Mouse (Mus musculus): ENCODE data around the gene Dnajb8. TPM values are rescaled to one million over a fixed set of nuclear protein-coding genes. Genes with fewer than 3 reads are reported as not detected.

Gene Dnajb8
- polyA plus RNA-seq, 1 experiment from 2014 or later, result not detected

- no peak for DNase-seq (ENCODE audit: low spot score)
Observed at GRCm38 (mm10) chr6:88278141-88278540, 56.1 kb downstream of the Dnajb8 start.

- no peak for DNase-seq (ENCODE audit: low spot score)
Observed at GRCm38 (mm10) chr6:88290129-88290766, 68.2 kb downstream of the Dnajb8 start.

GRCm38 (mm10) chr6:88292274-88292909 lies 70.3 kb downstream of the Dnajb8 start:
- DNase-seq (ENCODE audit: low spot score), result no peak

- no peak for DNase-seq (ENCODE audit: low spot score)
Observed at GRCm38 (mm10) chr6:88299491-88299890, 77.4 kb downstream of the Dnajb8 start.

GRCm38 (mm10) chr6:88301234-88301633 lies 79.2 kb downstream of the Dnajb8 start:
- DNase-seq (ENCODE audit: low spot score), result no peak

Other genes starting within 250 kb of the Dnajb8 start
- gene H1fx, start 240.6 kb upstream of the Dnajb8 start, polyA plus RNA-seq (2015; fragmentation: Nextera tagmentation; extraction: Ambion mirVana), result 15.7 and 26.5 TPM in 2 replicates
- 194 and 223 TPM in 2 replicates for gene Rab7, start 177.0 kb upstream of the Dnajb8 start, polyA plus RNA-seq (2015; fragmentation: Nextera tagmentation; extraction: Ambion mirVana)
- gene Rpn1, start 137.8 kb upstream of the Dnajb8 start, polyA plus RNA-seq (2015; fragmentation: Nextera tagmentation; extraction: Ambion mirVana), result 177 and 200 TPM in 2 replicates
- gene Gata2, start 28.4 kb upstream of the Dnajb8 start, polyA plus RNA-seq (2015; fragmentation: Nextera tagmentation; extraction: Ambion mirVana), result 1.6 and 1.8 TPM in 2 replicates
- gene Eefsec, start 224.3 kb downstream of the Dnajb8 start, polyA plus RNA-seq (2015; fragmentation: Nextera tagmentation; extraction: Ambion mirVana), result 107 and 117 TPM in 2 replicates
- 126 and 147 TPM in 2 replicates for gene Ruvbl1, start 243.1 kb downstream of the Dnajb8 start, polyA plus RNA-seq (2015; fragmentation: Nextera tagmentation; extraction: Ambion mirVana)

Data from thymus, postnatal 0 days (tissue).